Mouse (Mus musculus) embryo, embryonic 9.5 days (tissue): Measurements from ENCODE around the gene Stx16.
A peak's percentile ranks its signal among the peaks of the same experiment; 100 is the strongest.

Source experiments
- DNase-seq: peaks from one replicate; pipeline ENCODE4 v3.0.0-alpha.2; 2017; ENCODE audit errors: extremely low spot score

The Stx16 gene

GRCm38 (mm10) chr2:174126522-174127375 is 50.6 kb downstream of the Stx16 start:
- DNase-seq = peak; percentile 66

- no peak for DNase-seq
Observed at GRCm38 (mm10) chr2:174127376-174127713, 51.2 kb downstream of the Stx16 start.

- no peak for DNase-seq
Observed at GRCm38 (mm10) chr2:174128926-174129325, 52.8 kb downstream of the Stx16 start.

GRCm38 (mm10) chr2:174130468-174131097 is 54.5 kb downstream of the Stx16 start:
- DNase-seq = no peak

GRCm38 (mm10) chr2:174132413-174132969 is 56.4 kb downstream of the Stx16 start:
- DNase-seq = no peak
